Mouse (Mus musculus) spleen, adult 2 months (tissue): ENCODE results near the gene Fgfbp1.

Experiments used
- CTCF ChIP-seq: fragments of 200-500 bp; IDR thresholded peaks from 2 replicates; pipeline ENCODE4 v1.5.1; 2011; ENCODE audit warnings: mild to moderate bottlenecking, inconsistent platforms; ENCODE audit not compliant: insufficient read depth, insufficient read length, insufficient replicate concordance; ENCODE audit errors: extremely low read depth
- POLR2A ChIP-seq: fragments of 200-500 bp; IDR thresholded peaks from 2 replicates; pipeline ENCODE4 v1.6.1; 2011; ENCODE audit warnings: low read depth, low read length, inconsistent platforms

DNA sequence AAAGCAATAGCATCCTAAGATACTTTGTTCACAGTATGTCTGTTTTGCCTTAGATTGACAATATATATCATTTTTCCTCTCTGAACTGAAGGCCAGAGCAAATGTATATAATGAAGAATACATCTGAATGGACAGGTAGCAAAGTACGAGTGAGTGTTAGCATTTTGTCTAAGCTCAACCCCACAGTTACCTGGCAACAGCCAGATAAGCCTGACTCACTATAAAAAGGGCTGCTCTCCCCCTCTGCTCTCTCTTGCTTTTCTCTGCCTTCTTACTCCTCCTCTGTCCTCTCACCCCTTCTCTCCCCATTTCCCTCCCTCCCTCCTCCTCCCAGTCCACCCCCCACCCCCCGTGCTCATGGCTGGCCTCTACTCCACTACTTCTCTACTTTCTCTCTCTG is 48.3 kb downstream of the Fgfbp1 start:
- TF ChIP-seq CTCF = no peak
- no peak for TF ChIP-seq POLR2A
